In genomic region chrX:142725571-142725970, GRCm38 (mm10) we compare ENCODE assay signal across 22 mouse cellular contexts. TPM values are rescaled to one million over a fixed set of nuclear protein-coding genes. Genes with fewer than 3 reads are reported as not detected.
A peak's percentile ranks its signal among the peaks of the same experiment; 100 is the strongest.
DNase-seq lines count a peak whose midpoint lies in the region; ATAC-seq lines count a peak whose summit lies in the region.
"Had no signal": no experiment of that assay in that cellular context is flagged by ENCODE, and none has a peak within 500 bp of the region (broad histone marks: within the 10 kb centered on the region; RNA-seq: fewer than 3 reads in every experiment).

No protein-coding gene starts in this region.

- no peak overlapping the region for H3K4me3 ChIP-seq in heart, embryonic 15.5 days
- H3K4me3 ChIP-seq: embryonic facial prominence, embryonic 10.5 days; forebrain, embryonic 15.5 days; hindbrain, embryonic 13.5 days; limb, embryonic 13.5 days; megakaryocyte, embryonic 14.5 days had no signal

- no peaks in the 10 kb centered on the region for H3K36me3 ChIP-seq in heart, embryonic 15.5 days
- H3K36me3 ChIP-seq: forebrain, embryonic 15.5 days; hindbrain, embryonic 13.5 days had no signal

- peaks cover 15% of the 10 kb centered on the region for H3K4me1 ChIP-seq in heart, embryonic 15.5 days (replicated peaks)
- H3K4me1 ChIP-seq: embryonic facial prominence, embryonic 10.5 days; limb, embryonic 13.5 days had no signal

- ATAC-seq in heart, embryonic 15.5 days (replicated peaks; ENCODE audit: insufficient number of reproducible peaks, insufficient read depth, low FRiP score, low read depth): no peak; the same call in 1 of the 2 replicates
- ATAC-seq: forebrain, embryonic 15.5 days; inflammation-experienced regulatory T-cells, adult 6 months had no signal

- DNase-seq in heart, adult 8-10 months (ENCODE audit: low spot score): no peak
- peak; percentile 15 for DNase-seq in retina, postnatal 1 day
- no peak for DNase-seq in retina, embryonic 14.5 days (ENCODE audit: low spot score)
- DNase-seq in c-Kit-positive CD71-positive TER-119-positive erythroid progenitor cells, embryonic 14.5 days (ENCODE audit: low spot score): peak; percentile 8
- DNase-seq in frontal cortex, postnatal 14 days (ENCODE audit: low spot score in 2 of 2): no peak
- no peak for DNase-seq in adrenal gland, postnatal 36 days
- DNase-seq: adrenal gland, postnatal 25 days; gastrocnemius, postnatal 10 days; heart, postnatal 14 days; kidney, adult 18-20 months; kidney, postnatal 4 days; lung, adult 2 months; midbrain, embryonic 14.5 days; right cerebral cortex, postnatal 25 days; spleen, adult 18-20 months had no signal

- H3K9ac ChIP-seq in heart, embryonic 15.5 days: no peak overlapping the region
- H3K9ac ChIP-seq: forebrain, embryonic 15.5 days; hindbrain, embryonic 13.5 days; limb, embryonic 13.5 days had no signal

- peak overlapping the region; percentile 34 for H3K27ac ChIP-seq in heart, embryonic 15.5 days
- H3K27ac ChIP-seq: embryonic facial prominence, embryonic 10.5 days; forebrain, embryonic 15.5 days; hindbrain, embryonic 13.5 days; limb, embryonic 13.5 days had no signal

- 35% methylated on average over 2 of the region's 2 CpGs for WGBS in heart, embryonic 15.5 days

- H3K9me3 ChIP-seq in heart, embryonic 15.5 days (replicated peaks): no peaks in the 10 kb centered on the region
- H3K9me3 ChIP-seq: embryonic facial prominence, embryonic 10.5 days; forebrain, embryonic 15.5 days; hindbrain, embryonic 13.5 days; limb, embryonic 13.5 days; megakaryocyte, embryonic 14.5 days had no signal

- no peak overlapping the region for H3K4me2 ChIP-seq in heart, embryonic 15.5 days
- H3K4me2 ChIP-seq: forebrain, embryonic 15.5 days; hindbrain, embryonic 13.5 days; limb, embryonic 13.5 days had no signal

- H3K27me3 ChIP-seq in heart, embryonic 15.5 days: no peaks in the 10 kb centered on the region
- H3K27me3 ChIP-seq: forebrain, embryonic 15.5 days had no signal

RNA-seq across cellular contexts. Expression of gene Tmem164, which starts 44.4 kb away (rescaled TPM):
- 53.4 and 54.8 TPM in 2 replicates for polyA plus RNA-seq in heart, embryonic 15.5 days (2015; fragmentation: Nextera tagmentation; extraction: Ambion mirVana)
- total RNA-seq in heart, adult 8-10 months (2022): 10 to 100 TPM; 17.1 to 20.2 (median 19.3) TPM
- 10 to 100 TPM; 38.1 to 40.8 TPM for total RNA-seq in adrenal gland, postnatal 36 days (2021)

Comparison
In these comparisons a context has a peak if more than half of its experiments do, and no peak if none do; other contexts are left out.
1. DNase-seq: peak in retina, postnatal 1 day (single experiment) and c-Kit-positive CD71-positive TER-119-positive erythroid progenitor cells, embryonic 14.5 days (single experiment); none in heart, adult 8-10 months (single experiment), retina, embryonic 14.5 days (single experiment), frontal cortex, postnatal 14 days (0 of 2) and adrenal gland, postnatal 36 days (0 of 2).